Mouse (Mus musculus) heart, adult 8-10 months (tissue): ENCODE measurements around the gene Esrrg. TPM values are rescaled to one million over a fixed set of nuclear protein-coding genes. Genes with fewer than 3 reads are reported as not detected.
A peak's percentile ranks its signal among the peaks of the same experiment; 100 is the strongest.

Experiments used
- DNase-seq: peaks from one replicate; pipeline ENCODE4 v3.0.0; 2022; ENCODE audit warnings: low spot score
- total RNA-seq, 4 experiments: library from RNA; stranded (reverse); gene quantifications; 2 replicates each; pipeline ENCODE4 v1.2.4; 2022

The Esrrg gene
- total RNA-seq, 4 experiments from 2014 or later = 44.1 to 47.4 (median 45.1) TPM

DNA sequence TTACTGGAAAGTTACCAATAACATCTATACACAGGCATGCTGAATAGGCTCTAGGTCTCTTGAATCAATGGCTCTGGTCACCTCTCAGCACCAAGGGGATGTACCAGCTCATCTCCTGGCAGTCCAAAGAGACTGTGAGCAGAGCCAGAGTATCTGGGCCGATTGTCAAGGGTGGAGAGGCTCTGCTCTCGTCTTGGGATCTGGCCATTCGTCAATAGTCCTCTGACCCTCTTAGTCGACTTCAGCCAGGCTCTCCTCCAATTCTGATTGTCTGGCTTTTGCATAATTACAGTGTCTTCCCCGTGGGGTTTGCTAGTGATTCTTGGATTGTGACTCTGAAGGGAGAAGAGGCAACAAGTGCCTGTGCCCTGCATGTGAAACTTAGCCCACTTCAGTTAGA, 41.3 kb downstream of the Esrrg start:
- peak; percentile 41 for DNase-seq

DNA sequence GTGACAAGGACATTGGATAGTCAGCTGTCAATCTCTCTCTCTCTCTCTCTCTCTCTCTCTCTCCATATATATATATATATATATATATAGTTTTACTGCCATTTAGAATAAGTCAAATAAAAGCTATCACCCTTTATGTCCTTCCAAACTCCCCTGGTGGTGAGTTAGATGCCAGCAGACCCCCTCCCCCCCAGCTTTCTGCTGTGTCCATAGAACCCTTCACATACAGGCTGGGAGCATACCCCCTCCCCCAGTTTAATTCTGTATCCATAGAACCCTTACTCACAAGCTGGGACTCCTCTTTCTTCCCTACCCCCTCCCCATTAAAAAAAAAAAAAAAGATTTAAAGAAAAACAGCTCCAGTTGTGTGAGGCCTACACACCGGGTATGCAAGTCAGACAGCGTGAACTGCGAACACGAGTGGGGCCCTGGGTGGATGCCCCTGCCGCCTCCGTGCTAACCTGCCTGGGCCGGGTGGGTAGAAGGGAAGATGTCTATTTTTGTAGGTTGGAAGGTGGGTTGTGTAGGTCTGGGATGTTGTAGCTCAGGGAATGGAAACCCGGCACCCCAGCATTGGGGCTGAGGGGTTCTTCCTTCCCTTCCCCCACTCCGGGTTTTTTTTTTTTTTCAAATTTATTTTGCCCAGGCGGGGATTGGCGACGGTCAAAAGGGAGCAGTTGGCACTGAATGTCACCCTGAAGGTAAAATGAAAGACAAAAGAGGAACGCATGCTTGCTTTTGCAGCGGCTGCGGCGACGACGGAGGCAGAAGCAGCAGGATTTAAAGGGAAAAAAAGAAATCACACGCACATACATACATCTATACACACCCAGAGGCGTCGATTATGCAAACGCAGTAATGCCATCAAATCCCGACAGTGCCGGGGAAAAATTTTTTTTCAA, 42.4 kb downstream of the Esrrg start:
- no peak for DNase-seq

DNA sequence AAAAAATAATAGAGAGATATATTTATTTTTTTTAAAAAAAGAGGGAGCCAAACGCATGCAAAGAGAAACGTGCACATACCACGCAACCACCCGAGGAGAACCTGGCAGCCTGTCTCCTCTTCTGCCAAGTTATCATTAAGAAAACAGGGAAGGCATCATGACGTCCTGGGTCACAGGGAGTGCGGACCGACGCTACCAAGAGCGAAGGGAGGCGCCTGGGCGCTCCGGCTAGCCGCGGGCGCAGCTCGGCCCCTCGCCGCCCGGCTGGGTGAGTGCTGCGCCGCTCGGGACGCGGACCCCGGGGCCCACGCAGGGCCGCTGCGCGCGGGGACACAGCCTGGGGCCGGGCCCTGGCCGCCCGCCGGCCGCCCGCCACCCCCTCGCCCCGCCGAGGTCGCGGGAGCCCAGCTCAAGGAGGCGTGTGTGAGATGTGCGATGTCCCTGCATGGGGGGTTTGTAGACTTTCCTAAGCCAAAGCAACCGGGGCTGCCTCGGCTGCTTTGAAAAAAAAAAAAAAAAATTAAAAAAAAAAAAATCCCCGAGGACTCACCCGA, 43.2 kb downstream of the Esrrg start:
- DNase-seq = no peak

DNA sequence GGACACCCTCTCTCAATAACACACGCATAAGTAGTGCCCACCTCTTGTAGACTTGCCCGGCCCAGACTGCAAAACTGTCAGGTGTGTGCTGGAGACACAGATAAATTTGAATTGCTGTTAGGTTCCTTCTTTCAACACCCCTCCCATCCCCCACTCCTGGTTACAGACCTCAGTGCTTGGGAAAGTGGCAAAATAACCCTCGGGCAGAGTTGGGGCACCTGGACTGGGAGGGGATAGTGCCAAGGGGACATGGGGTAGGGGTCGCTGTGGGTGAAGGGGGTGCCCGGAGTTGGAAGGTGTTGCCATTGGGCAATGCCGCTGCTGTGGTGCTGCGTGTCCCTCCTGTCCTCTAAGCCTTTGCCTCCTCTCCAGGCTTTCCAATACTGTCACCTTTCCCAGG, 43.9 kb downstream of the Esrrg start:
- no peak for DNase-seq

DNA sequence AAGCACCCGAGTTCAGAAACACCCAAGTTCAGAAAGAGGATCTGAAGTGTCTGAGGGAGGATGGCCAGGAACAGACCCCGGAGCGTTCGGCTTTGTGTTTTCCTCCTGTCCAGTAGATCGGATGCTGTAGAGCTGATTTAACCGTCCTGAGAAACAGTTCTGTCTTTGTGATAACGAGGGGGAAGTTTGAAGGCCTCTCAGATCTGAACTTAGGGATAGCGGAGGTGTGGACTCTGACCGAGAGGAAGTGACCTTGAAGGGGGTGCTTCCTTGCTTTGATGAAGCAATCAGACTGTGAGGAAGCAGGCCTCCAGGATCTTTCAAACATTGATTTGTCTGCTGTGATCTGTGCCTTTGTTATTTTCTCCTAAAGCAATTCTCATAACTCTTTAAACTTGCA, 44.8 kb downstream of the Esrrg start:
- no peak for DNase-seq

DNA sequence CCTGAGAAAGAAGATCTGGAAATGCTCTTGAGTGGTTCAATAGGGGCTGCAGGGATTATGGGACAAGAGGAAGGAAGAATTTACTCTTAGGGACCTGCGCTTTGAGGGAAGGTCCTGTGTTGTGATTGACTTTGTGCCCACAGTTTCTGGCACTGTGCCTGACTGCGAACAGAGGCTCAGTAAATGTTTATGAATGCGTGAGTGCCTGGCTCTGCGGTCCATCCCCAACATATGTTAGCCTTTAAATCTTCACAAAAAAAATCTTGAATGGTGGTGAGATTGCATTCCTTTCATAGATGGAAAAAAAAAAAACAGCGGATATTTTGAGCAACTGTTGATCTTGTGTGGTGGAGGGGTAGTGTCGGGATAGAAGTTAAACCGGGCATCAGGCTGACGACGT, 52.4 kb downstream of the Esrrg start:
- no peak for DNase-seq

DNA sequence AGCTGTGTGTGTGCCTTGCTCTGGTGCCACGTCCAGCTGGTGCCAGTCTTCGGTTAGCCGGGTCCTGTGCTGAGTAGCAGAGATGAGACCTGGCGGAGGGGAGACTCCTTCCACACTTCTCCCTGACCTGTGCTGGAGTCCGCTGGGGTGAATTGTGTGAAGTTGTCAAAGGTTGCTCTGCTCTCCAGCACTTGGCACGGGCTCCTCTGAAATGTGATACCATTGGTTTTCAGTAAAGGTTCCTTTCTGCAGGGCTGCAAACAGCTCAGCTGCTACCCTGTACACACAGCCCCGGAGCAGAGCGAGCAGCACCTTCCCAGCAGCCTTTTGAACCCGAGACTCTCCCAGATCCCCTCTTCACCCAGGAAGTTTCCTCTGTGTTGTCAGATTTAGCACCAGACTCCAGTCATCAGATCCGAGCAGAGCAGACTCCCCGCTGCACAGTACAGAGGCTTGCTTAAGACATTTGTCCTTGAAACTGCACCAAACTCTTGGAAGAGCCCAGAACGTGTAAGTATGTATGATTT, 53.6 kb downstream of the Esrrg start:
- peak; percentile 23 for DNase-seq

DNA sequence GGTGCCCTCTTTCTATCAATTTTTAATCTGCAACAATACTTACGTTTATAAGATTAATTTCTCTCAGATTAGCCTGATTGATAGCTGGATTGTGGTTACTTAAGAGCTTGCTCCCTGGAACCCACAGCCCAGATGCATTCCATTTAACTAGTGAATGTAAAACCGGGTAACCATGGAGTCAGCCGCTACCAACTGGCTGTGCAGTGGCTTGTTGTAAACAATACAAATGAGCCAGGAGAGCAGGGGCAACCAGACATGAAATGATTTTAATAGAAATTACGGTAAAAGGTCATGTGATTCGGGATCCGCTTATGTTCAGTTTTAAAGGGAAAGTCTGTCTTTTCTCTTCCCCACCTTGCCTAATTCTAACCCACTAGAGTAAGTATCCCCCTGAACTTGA, 54.8 kb downstream of the Esrrg start:
- no peak for DNase-seq

DNA sequence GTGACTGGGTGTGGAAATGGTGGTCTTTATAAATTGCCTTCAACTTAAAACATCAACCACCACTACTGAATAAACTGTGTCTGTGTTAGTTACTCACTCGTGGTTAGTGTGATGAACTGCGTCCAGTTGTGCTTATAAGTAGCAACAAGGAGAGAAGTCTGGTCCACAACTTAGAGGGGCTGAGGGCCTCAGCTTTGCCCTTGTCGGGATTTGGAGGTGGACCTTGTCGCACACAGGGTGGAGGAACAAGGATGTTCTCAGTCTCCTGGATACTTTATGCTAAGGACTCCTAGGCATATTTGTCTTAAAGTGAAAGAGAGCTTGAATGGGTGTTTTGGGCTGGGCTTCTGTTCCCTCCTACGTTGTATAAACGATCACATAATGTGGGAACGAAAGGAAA, 55.7 kb downstream of the Esrrg start:
- no peak for DNase-seq

DNA sequence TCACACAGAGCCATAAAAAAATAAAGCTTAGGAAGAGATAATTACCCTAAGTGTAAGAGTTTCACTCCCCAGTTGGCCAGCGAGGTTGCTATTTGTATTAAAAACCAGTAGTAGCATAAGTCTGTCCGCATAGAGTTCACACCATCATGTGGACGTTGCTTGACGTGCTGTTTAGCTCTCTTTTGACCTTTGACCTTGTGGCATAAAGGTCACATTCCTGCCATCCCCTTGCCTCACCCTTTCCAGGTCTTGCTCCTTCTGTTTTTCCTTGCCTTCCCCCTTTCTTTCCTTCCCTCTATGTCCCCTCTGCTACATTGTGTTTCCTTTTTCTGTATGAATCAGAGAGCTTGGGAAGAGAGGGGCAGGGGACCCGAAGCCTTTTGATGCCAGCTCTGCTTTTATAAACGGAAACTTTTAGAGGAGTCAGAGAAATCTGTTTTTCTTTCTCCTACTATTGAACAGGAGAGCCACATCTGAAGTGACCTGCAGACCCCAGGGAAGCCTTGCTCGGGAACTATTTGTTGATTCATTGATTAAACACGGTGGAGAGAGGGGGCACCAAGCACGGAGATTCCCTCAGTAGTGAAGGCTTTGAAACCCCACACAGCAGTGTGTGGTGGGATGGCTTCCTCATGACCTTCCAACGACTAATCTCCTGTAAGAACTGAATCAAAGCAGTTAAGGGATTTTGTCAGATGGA, 57.5 kb downstream of the Esrrg start:
- no peak for DNase-seq

DNA sequence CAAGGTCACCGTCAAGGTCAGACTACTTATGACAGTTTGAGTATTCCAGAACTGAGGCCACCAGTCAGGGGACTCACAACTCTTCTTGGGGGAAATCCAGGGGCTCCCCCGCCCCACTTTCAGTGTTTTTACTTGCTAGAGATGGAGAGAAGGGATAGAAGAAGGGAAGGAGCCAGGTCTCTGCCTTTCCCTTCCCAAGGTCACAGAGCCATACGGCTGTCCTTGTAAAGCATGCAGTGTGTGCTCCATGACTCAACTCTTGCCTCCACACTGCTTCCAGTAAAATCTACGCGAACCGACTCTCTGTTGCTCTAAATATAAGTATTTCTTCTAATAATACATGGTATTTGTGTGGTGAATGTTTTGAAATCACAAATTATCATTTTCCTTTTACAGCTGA, 61.2 kb downstream of the Esrrg start:
- DNase-seq = no peak

DNA sequence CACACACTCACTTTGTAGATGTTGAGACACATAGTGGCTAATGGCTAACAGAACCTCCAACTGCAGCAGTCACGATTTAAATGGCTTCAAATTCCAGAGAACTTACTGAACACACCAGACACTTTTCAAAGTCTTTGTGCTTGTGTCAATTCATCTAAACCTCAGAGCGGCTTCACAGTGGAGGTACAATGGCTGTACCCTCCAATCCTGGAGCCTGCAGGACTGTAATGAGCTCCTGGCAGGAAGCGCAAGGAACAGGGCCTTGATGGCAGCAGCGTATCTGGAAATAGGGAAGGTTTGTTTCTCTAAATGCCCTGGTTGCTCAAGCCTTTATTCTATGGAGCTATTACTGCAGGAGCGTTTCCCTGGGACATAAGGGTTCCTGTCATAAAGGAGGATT, 63.9 kb downstream of the Esrrg start:
- DNase-seq = no peak

DNA sequence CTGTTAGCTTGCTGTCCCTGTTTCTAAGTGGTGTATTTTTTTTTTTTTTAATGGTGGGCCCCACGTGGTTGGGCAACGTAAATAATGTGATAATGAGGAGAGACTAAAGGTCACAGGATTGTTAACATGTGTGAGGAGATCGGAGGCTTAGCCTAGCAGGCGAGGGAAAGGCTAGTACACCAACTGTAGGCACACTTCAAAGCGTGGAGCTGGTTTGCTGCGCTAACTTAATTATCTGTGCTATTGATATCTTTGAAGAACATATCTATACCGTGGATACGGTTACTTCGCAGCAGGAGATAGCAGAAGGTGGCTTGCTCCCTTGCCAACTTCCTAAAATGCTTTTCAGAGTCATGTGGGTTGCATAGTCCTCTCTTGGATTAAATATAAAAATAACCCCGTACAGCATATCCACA, 66.2 kb downstream of the Esrrg start:
- peak; percentile 16 for DNase-seq

DNA sequence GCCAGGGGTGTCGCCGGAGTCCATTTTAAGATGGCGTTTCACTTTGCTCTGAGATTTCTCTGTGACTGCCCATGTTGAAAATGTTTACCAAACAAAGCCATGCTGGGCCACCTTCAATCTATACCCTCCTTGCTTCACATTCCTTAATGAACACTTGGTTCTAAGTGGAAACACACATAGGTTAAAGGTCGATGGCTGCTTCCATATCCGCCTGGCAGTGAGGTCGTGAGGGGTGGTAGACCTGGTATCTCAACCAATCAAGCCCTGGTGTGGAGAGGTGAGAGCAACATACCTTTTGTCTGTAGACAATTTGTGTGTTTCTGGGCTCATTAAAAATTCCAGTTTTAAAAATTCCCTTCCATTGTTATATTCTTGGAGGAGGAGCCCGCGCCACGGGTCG, 68.0 kb downstream of the Esrrg start:
- DNase-seq = no peak

DNA sequence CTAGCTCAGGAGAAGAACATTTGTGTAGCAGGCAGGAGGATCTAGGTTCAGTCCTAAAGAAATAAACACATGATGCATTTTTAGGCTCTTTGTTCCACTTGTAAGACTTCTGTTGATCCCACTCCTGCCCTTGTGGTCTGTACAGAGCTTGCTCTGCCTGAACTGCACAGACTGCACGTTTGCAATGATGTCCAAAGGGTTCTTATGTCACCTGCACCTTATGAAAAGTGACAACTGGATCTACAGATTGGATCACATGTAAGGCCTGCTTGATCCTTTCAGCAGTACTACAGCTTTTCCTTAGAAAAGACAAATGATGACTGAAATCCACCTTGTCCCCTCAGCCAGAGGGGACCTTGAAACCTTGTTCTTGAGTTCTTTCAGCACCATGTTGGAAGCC, 70.7 kb downstream of the Esrrg start:
- no peak for DNase-seq

DNA sequence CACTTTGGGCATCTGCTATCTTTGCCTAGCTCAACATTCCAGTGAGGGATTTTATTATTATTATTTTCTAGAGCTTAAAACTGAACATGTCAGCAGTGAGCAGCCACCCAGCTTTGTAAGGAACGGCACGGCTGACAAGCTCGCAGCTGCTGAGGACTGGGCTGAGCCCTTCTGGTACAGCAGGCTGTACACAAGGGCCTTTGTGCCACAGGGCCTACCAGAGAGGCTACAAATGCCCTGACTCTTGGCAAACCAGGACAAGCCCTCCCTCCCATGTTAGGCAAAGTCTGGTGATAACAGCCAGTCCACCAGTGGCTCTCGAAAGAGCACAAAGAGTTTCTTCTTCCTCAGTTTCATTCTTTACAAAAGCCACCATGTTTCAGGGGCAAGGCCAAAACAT, 75.9 kb downstream of the Esrrg start:
- DNase-seq = no peak

DNA sequence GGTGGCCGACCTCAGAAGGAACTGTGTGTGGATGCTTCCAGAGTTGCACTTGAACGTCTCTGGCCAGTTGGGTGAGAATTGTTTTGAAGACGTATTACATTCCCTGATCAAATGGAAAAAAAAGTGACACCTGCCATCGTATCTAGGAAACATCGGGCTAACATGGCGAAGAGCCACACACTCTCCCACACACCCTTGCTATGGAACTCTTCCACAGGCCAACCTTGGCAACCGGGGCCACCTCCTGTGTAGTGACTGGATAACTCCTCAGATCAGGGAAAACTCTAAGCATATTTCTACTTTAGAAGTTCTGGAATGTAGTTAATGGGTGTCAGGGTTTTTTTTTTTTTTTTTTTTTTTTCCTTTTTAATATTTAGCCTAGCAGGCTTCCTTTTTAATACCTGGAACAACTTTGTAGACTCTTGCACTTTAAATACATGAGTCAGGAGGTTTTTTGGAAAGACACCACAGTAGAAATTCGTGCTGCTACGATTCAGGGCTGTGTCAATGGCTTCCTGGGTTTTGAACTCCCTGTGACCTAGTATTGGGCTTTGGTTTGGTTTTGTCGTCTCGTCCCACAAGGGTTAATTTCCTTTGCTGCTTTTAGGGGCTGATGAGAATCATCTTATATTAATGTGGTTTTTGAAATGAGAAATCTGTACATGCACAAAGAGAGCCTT, 83.4 kb downstream of the Esrrg start:
- DNase-seq = no peak

DNA sequence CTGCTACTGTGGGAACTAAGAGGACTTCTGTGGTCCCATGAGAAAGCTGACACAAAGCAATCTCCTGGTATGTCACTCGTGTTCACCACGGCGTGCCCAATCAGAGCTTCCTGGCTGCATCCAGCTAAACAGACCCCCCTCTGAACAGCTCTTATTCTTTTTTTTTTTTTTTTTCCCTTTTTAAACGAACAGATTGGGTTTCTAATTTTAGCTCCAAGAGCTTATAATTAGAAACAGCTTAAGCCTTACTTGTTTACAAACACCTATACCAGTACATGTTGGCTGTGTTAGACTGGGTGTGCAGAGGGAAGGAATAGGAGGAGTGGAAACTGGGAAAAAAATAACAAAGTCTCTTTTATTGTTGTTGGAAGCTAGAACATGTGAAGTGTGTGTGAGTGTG, 86.3 kb downstream of the Esrrg start:
- DNase-seq = no peak

DNA sequence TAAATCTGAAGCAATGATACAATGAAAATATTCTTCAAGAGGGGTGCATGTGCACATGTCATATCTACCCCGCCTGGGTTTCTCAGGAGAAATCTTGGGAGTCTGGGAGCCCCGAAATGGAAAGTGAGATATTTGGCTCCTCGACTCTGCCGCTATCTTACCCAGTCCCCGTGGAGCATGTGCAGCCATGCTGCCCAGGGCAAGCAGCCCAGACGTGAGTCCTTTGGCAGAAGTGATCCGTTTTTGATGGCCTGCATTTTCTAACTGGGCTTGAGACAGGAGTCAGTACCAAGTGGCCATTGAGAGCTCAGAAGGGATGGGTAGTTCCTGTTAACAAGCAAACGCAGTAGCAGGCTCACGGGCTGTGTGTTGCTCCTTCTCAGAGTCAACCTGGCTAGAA, 89.6 kb downstream of the Esrrg start:
- DNase-seq = peak; percentile 55

DNA sequence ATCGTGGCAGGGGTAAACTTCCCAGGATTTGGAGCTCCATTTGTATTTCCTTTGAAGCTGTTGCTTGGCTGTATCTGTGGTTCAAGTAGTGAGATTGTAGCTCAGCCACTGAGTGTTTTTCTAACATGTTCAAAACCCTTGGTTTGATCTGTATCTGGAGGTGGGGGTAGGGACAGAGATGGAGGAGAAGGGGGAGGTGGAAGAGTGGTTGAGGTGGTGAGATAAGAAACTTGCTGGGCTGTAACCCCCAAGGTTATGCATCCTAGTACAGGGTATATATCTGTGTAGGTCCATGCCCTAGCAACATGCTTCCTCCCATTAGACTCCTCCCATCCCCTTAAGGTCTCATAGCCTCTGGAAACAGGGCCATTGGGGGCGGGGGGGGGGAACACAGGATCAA, 92.4 kb downstream of the Esrrg start:
- no peak for DNase-seq

DNA sequence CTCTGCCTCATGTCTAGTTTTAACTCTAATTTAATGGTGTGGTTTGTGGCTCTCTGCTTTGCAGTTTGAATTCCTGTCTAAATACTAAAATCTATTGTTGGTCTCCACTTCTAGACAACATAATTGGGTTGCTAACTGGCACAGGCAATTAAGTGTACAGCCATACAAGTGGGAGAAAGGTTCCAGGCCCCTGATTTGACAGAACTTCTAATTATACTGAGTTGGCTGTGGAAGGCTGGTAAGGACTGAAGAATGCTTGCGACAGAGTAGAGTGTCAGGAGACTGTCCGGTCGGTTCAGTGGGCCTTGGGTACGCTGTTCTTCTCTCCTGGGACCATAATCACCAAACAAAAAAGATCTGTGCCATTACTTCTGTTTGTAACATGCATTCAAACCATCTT, 96.3 kb downstream of the Esrrg start:
- DNase-seq = no peak

DNA sequence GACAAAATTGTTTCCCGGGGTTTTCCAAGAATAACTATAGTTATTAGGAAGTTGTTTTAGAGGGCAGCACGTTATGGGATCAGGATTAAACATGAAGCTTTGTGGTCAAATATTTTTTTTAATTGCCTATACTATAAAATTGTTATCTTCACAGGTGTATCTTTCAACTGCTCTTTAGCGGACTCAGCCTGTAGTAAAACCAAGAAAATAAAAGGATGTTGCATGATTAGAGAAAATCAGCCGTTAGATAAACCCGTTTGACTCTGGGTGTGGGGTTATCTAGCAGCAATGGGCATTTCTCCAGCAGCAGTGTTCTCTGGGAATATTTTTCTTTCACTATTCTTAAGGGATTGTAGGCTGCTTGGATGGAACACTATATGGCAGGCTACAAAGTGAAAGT, 96.8 kb downstream of the Esrrg start:
- DNase-seq = no peak
